Mouse (Mus musculus) layer of hippocampus, adult 2 months (tissue): ENCODE results near the gene Myo7a. TPM values are rescaled to one million over a fixed set of nuclear protein-coding genes. Genes with fewer than 3 reads are reported as not detected.

Source experiments
- DNase-seq, 2 experiments: peaks; one replicate each; pipeline ENCODE4 v3.0.0; 2022; ENCODE audit warnings: low spot score in 2 of 2
- H3K27ac ChIP-seq: fragments of 200-600 bp; 2 replicates; pipeline ENCODE4 v1.8.1; 2022
- H3K4me3 ChIP-seq: fragments of 200-600 bp; 2 replicates; pipeline ENCODE4 v1.8.1; 2022; ENCODE audit warnings: mild to moderate bottlenecking
- CTCF ChIP-seq: fragments of 200-600 bp; conservative IDR thresholded peaks from 2 replicates; pipeline ENCODE4 v1.8.1; 2022; ENCODE audit warnings: antibody characterized with exemption, mild to moderate bottlenecking, moderate library complexity
- total RNA-seq, 2 experiments: library from RNA; stranded (reverse); gene quantifications; 2 replicates each; pipeline ENCODE4 v1.2.3; 2021

Gene Myo7a
- total RNA-seq, 2 experiments from 2014 or later: 10.5 to 10.8 TPM

DNA sequence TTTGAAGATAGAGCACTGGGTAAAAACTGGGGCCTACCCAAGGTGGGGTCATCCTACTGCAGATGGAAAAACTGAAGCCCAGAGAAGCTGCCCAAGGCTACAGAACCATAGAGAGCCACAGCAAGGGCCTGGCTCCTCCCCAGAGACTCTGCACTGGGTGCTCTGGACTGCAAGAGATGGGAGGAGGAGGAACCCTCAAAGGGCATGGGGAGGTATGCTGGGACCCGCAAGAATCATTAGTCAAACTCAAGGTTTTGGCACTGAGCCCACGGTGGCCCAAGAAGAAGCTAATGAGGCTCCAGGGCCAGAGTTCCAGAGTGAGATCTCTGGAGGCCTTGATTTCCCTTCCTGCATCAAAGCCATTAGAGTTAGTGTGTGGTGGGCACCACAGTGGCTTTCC lies 18.7 kb upstream of the Myo7a start:
- Histone ChIP-seq H3K27ac (no peak overlapping the region), H3K4me3 (no peak overlapping the region)
- DNase-seq: no peak
- no peak for TF ChIP-seq CTCF

- Histone ChIP-seq H3K27ac (no peak overlapping the region), H3K4me3 (no peak overlapping the region)
- no peak for TF ChIP-seq CTCF
- no peak for DNase-seq
Measured at GRCm38 (mm10) chr7:98137583-98137982, 18.3 kb upstream of the Myo7a start.

DNA sequence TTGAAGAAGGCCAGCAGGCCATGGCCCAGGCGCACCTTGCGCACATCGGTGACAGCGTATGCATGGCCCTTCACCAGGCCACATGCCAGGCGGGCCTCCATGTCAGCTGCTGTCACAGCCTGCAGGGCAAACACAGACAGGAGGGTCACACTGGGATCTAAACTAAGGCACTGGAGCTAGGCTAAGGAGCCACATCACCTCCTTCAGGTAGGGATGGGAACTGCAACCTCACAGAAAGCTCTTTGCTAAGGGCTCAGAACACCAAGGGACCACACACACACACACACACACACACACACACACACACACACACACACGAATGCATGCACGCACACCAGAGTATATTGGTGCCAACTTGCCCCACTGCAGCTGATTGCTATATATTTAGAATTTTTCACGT lies 12.4 kb upstream of the Myo7a start:
- TF ChIP-seq CTCF: peak; percentile 33
- Histone ChIP-seq H3K4me3 (no peak overlapping the region), H3K27ac (no peak overlapping the region)
- DNase-seq: no peak

GRCm38 (mm10) chr7:98125473-98125872 lies 6.1 kb upstream of the Myo7a start:
- Histone ChIP-seq H3K4me3 (no peak overlapping the region), H3K27ac (no peak overlapping the region)
- DNase-seq: no peak
- TF ChIP-seq CTCF: peak; percentile 73

- Histone ChIP-seq H3K4me3 (no peak overlapping the region), H3K27ac (no peak overlapping the region)
- no peak for DNase-seq
- TF ChIP-seq CTCF: no peak
Measured at GRCm38 (mm10) chr7:98124701-98125100, 5.4 kb upstream of the Myo7a start.

DNA sequence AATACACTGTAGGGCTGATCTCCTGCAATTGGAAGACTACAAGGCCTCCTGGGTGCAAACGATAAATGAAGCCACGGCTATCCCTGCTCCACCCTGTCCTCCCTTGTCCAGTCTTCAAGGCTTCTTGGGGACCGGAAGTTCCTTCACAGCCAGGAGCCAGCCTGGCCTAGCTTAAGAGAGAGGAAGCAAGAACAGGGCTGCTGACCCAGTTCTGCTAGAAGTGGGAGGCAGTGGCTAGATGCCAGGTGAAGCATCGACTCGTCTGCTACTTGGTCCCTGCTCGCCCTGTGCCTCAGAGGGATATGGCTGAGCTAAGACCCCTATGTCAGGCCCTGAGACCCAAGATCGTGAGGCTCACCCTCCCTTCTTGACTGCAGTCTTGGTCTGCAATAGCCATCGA lies 2.3 kb upstream of the Myo7a start:
- no peak overlapping the region for H3K27ac ChIP-seq
- no peak for TF ChIP-seq CTCF
- H3K4me3 ChIP-seq: no peak overlapping the region
- DNase-seq: no peak

- DNase-seq: no peak
- TF ChIP-seq CTCF: no peak
- H3K4me3 ChIP-seq: no peak overlapping the region
- no peak overlapping the region for H3K27ac ChIP-seq
Measured at GRCm38 (mm10) chr7:98121241-98121640, 1.9 kb upstream of the Myo7a start.

DNA sequence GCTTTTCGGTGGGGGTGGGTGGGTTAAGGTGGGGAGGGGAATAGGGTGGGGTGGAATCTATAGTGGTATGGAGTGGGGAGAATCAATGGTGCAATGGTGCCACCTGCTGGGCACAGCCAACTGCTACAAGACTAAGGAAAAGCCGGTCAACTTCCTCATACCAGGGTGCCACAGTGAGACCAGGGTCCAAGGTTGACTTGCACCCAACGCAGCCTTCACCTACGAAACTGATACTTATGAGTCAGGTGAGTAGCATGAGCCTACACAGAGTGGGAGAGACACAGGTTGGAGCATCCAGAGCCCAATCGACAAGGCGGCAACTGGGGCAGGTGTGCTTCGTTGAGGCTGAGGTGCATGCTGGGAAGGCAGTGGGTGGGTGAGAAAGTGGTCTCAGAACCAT lies 1.0 kb upstream of the Myo7a start:
- peak; percentile 65 to 75 for DNase-seq
- Histone ChIP-seq H3K4me3 (peak overlapping the region; percentile 22; the same call in 1 of the 2 replicates), H3K27ac (no peak overlapping the region)
- peak; percentile 91 for TF ChIP-seq CTCF

GRCm38 (mm10) chr7:98119961-98120232 lies 573 bp upstream of the Myo7a start:
- no peak for DNase-seq
- no peak for TF ChIP-seq CTCF
- no peak overlapping the region for H3K4me3 ChIP-seq

GRCm38 (mm10) chr7:98117012-98117660 lies 2.2 kb downstream of the Myo7a start:
- DNase-seq: no peak
- no peak for TF ChIP-seq CTCF
- Histone ChIP-seq H3K27ac (no peak overlapping the region), H3K4me3 (no peak overlapping the region)

More at GRCm38 (mm10) chr7:98119961-98120232, 573 bp upstream of the Myo7a start:
- no peak overlapping the region for H3K27ac ChIP-seq

DNA sequence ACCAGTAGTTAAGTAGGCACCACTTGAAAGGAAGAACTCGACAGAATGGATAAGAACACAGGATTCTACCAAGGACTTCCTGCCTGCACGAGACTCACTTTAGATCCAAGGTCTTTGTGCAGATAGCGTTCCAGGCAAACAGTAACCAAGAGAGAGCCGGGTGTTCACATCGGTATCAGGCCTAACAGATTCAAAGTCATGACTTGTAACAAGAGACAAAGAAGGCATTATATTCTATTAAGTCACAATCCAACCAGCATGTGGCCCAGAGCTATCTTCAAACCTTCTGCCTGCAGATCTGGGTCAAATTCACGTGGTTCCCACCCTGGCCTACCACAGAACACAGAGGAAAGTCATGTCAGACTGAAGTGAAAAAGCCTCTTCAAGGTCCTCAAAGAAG lies 4.7 kb downstream of the Myo7a start:
- H3K4me3 ChIP-seq: no peak overlapping the region
- no peak overlapping the region for H3K27ac ChIP-seq
- DNase-seq: no peak
- no peak for TF ChIP-seq CTCF

- no peak for DNase-seq
- Histone ChIP-seq H3K27ac (no peak overlapping the region), H3K4me3 (no peak overlapping the region)
- TF ChIP-seq CTCF: no peak
Measured at GRCm38 (mm10) chr7:98111233-98111632, 8.1 kb downstream of the Myo7a start.

GRCm38 (mm10) chr7:98109771-98110170 lies 9.6 kb downstream of the Myo7a start:
- TF ChIP-seq CTCF: no peak
- no peak for DNase-seq
- Histone ChIP-seq H3K27ac (no peak overlapping the region), H3K4me3 (no peak overlapping the region)

DNA sequence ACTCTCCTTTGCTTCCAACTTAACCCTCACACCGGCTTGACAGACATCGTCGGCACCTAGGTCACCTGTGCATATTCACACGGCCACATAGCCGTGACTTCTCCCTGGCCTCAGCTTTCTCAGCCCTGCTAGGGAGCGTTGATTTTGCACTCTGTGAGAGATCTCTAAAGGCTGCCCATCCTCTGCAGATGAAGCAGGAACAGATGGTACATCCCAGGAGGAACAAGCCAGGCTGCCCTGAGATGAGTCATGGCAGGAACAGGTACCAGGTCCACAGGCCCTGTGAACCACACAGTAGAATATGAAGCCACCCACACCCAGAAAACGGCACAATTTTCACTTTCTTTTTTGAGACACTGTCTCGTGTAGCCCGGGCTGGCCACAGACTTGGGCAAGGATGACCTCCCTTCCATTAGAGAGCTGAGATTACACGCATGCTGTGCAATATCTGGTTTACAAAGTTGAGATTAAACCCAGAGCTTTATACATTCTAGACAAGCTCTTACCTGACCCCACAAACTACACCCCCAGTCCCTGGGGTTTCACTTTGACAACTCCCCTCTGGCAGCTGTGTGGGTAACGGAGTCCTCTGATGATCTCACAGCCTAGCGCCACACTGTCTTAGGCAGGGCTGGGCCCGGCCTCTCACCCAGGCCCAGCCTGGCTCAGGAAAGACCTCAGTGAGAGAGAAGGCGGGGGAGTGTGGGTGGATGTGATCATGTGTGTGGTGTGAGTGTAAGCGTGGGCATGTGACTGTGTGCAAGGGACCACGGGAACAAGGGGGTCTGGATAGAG lies 10.5 kb downstream of the Myo7a start:
- TF ChIP-seq CTCF: no peak
- no peak overlapping the region for H3K4me3 ChIP-seq
- DNase-seq: no peak
- 0 out of 2 replicates have a peak overlapping the region, but pooled peaks have one; percentile 10 for H3K27ac ChIP-seq
